Mouse (Mus musculus) heart, adult 2 months (tissue): ENCODE data around the gene Tspan4. TPM values are rescaled to one million over a fixed set of nuclear protein-coding genes. Genes with fewer than 3 reads are reported as not detected.

ENCODE experiments used
- DNase-seq, 2 experiments: peaks; one replicate each; pipeline ENCODE4 v3.0.0; 2021
- H3K27ac ChIP-seq: fragments of 200-600 bp; 2 replicates; pipeline ENCODE4 v1.8.1; 2022
- H3K27me3 ChIP-seq: fragments of 200-500 bp; 2 replicates; pipeline ENCODE4 v1.6.1; 2012; ENCODE audit warnings: mild to moderate bottlenecking, low read length, inconsistent platforms, mixed read lengths; ENCODE audit not compliant: control insufficient read depth, insufficient read depth
- H3K36me3 ChIP-seq: fragments of 200-500 bp; 2 replicates; pipeline ENCODE4 v1.6.1; 2012; ENCODE audit warnings: low read length, inconsistent platforms; ENCODE audit not compliant: control insufficient read depth, insufficient read depth
- H3K4me1 ChIP-seq: fragments of 200-500 bp; 2 replicates; pipeline ENCODE4 v1.6.1; 2011; ENCODE audit warnings: low read length; ENCODE audit not compliant: control insufficient read depth, insufficient read depth
- H3K4me3 ChIP-seq: fragments of 200-600 bp; 2 replicates; pipeline ENCODE4 v1.8.1; 2022
- H3K79me2 ChIP-seq: fragments of 200-500 bp; replicated peaks from 2 replicates; pipeline ENCODE4 v1.6.1; 2012; ENCODE audit warnings: mild to moderate bottlenecking, inconsistent platforms, low read length, moderate library complexity, mixed read lengths; ENCODE audit not compliant: control insufficient read depth, insufficient read depth
- H3K9ac ChIP-seq: fragments of 200-500 bp; 2 replicates; pipeline ENCODE4 v1.6.1; 2012; ENCODE audit warnings: low read depth, mild to moderate bottlenecking, control low read depth, inconsistent platforms, low read length, mixed read lengths
- CTCF ChIP-seq: fragments of 200-600 bp; IDR thresholded peaks from 2 replicates; pipeline ENCODE4 v1.8.1; 2022; ENCODE audit warnings: antibody characterized with exemption, mild to moderate bottlenecking, moderate library complexity
- EP300 ChIP-seq: fragments of 200-500 bp; IDR thresholded peaks from 2 replicates; pipeline ENCODE4 v1.6.1; 2011; ENCODE audit warnings: low read depth, low read length, control low read depth; ENCODE audit not compliant: insufficient read depth
- POLR2A ChIP-seq: fragments of 200-500 bp; IDR thresholded peaks from 2 replicates; pipeline ENCODE4 v1.6.1; 2011; ENCODE audit warnings: mild to moderate bottlenecking, low read depth, low read length, control low read depth; ENCODE audit not compliant: insufficient read depth
- WGBS: fragments of 180-500 bp; shearing (Covaris S2); methylation state at CpG from one replicate; pipeline ENCODE4 v1.1.7; 2018; 5-methylcytosine and 5-hydroxymethylcytosine counted together
- intact Hi-C: fragments of 180-260 bp; cut with DNase I; formaldehyde crosslinking; loops from one replicate; pipeline ENCODE4 v1.15.1; 2025
- polyA plus RNA-seq: library from polyadenylated mRNA; depleted of rRNA; stranded (reverse); fragments of >200 nt; gene quantifications from 2 replicates; pipeline ENCODE4 v1.2.3, GENCODE M21; 2012
- total RNA-seq, 2 experiments: library from RNA; stranded (reverse); gene quantifications; 2 replicates each; pipeline ENCODE4 v1.2.3; 2021

Gene Tspan4
- total and polyA plus RNA-seq, 3 experiments: 17.1 to 77.5 (median 40.0) TPM

DNA sequence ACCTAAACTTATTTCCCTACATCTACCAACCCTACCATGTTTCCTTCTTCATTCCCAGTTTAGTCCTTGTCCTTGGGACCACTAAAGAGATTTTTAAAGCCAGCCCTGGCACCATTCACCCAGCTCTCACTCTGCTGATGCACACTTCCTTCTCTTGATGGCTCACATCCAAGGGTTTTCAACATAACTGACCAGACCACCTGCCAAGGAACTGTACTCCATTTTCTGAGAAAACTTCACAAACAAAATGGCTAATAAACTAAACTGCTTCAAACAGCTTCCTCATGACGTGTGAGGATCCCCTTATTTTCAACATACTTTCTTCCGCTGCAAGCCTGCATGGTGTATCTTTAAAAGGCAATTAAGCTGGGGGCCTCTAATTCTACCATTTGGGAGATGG is 21.4 kb upstream of the Tspan4 start:
- TF ChIP-seq CTCF: no peak
- no peak for TF ChIP-seq EP300
- no peak for TF ChIP-seq POLR2A
- H3K79me2 ChIP-seq: no peaks in the 10 kb centered on the region
- DNase-seq: no peak
- no peak overlapping the region for H3K27ac ChIP-seq
- no peaks in the 10 kb centered on the region for H3K27me3 ChIP-seq
- no peak overlapping the region for H3K9ac ChIP-seq
- WGBS: 71% methylated on average over 2 of the region's 2 CpGs
- intact Hi-C loops: no loop called here
- H3K4me3 ChIP-seq: no peak overlapping the region
- peaks cover 5% of the 10 kb centered on the region for H3K36me3 ChIP-seq
- H3K4me1 ChIP-seq: peaks cover 13% of the 10 kb centered on the region

GRCm38 (mm10) chr7:141454967-141455551 is 20.0 kb upstream of the Tspan4 start, which contains the start of gene Pnpla2:
Pnpla2 (plus strand) TSS chr7:141455198.
- Histone ChIP-seq H3K79me2 (no peaks in the 10 kb centered on the region), H3K27ac (peak within 1 kb of the TSS; percentile 100), H3K4me1 (peaks cover 16% of the 10 kb centered on the region), H3K27me3 (no peaks in the 10 kb centered on the region), H3K4me3 (peak within 1 kb of the TSS; percentile 100), H3K36me3 (peaks cover 3% of the 10 kb centered on the region; the same call in 1 of the 2 replicates), H3K9ac (peak within 1 kb of the TSS; percentile 97)
- intact Hi-C loops: no loop called here
- peak; percentile 95 for DNase-seq
- WGBS: under 1% methylated on average over 45 of the region's 45 CpGs
- TF ChIP-seq EP300 (peak; percentile 83; the same call in 1 of the 2 replicates), POLR2A (peak; percentile 99), CTCF (peak; percentile 32; the same call in 1 of the 2 replicates)

GRCm38 (mm10) chr7:141455610-141456314 is 19.3 kb upstream of the Tspan4 start:
- no peak for TF ChIP-seq CTCF
- TF ChIP-seq POLR2A: peak; percentile 75
- TF ChIP-seq EP300: peak; percentile 98
- WGBS: under 1% methylated on average over 23 of the region's 23 CpGs
- intact Hi-C loops: no loop called here
- peak overlapping the region; percentile 100 for H3K27ac ChIP-seq
- peaks cover 22% of the 10 kb centered on the region for H3K4me1 ChIP-seq
- peaks cover 5% of the 10 kb centered on the region; the same call in 1 of the 2 replicates for H3K36me3 ChIP-seq
- no peaks in the 10 kb centered on the region for H3K27me3 ChIP-seq
- peak overlapping the region; percentile 97 for H3K9ac ChIP-seq
- H3K79me2 ChIP-seq: no peaks in the 10 kb centered on the region
- H3K4me3 ChIP-seq: peak overlapping the region; percentile 100
- peak; percentile 86 to 89 for DNase-seq

DNA sequence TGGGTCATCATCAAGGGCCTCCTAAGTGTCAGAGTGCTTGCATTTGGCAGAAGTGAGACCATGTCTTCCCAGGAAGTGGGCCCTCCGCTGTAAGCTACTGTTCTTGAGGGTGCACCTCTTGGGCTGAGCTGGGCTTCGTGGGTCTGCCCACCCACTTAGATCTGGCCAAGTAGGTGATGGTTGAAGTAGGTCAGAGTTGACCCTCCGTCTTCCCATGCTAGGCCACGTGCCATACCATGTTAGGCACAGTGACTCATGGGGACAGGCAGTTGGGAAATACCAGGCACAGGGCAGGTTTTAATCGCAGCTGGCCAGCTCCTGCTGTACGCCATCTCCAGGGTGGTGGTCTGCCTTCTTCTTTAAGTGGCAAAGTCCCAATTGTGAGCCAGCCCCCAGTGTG is 18.3 kb upstream of the Tspan4 start:
- Histone ChIP-seq H3K4me1 (peaks cover 23% of the 10 kb centered on the region), H3K27me3 (no peaks in the 10 kb centered on the region), H3K9ac (peak overlapping the region; percentile 97; the same call in 1 of the 2 replicates), H3K4me3 (peak overlapping the region; percentile 100), H3K36me3 (peaks cover 5% of the 10 kb centered on the region; the same call in 1 of the 2 replicates), H3K79me2 (no peaks in the 10 kb centered on the region), H3K27ac (peak overlapping the region; percentile 100)
- DNase-seq: peak; percentile 56 to 76
- intact Hi-C loops: no loop called here
- 37% methylated on average over 6 of the region's 6 CpGs for WGBS
- peak; percentile 19; the same call in 1 of the 2 replicates for TF ChIP-seq POLR2A
- no peak for TF ChIP-seq CTCF
- TF ChIP-seq EP300: peak; percentile 79; the same call in 1 of the 2 replicates

DNA sequence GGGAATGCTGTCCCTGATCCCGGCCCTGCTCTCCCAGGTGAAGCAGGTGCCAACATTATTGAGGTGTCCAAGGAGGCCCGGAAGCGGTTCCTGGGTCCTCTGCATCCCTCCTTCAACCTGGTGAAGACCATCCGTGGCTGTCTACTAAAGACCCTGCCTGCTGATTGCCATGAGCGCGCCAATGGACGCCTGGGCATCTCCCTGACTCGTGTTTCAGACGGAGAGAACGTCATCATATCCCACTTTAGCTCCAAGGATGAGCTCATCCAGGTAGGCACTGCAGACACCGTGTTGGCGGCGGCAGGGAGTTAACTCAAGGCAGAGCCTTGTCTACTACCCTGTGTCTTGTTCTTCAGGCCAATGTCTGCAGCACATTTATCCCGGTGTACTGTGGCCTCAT is 17.8 kb upstream of the Tspan4 start:
- Histone ChIP-seq H3K4me3 (peak overlapping the region; percentile 100; the same call in 1 of the 2 replicates), H3K4me1 (peaks cover 24% of the 10 kb centered on the region), H3K36me3 (peaks cover 5% of the 10 kb centered on the region; the same call in 1 of the 2 replicates), H3K27me3 (no peaks in the 10 kb centered on the region), H3K9ac (no peak overlapping the region; the same call in 1 of the 2 replicates), H3K79me2 (no peaks in the 10 kb centered on the region), H3K27ac (peak overlapping the region; percentile 100)
- TF ChIP-seq EP300 (no peak), POLR2A (no peak), CTCF (no peak)
- DNase-seq: peak in 1 of 2 experiments; percentile 20
- intact Hi-C loops: no loop called here
- WGBS: 85% methylated on average over 14 of the region's 14 CpGs
